Mouse (Mus musculus) C2C12 (cell line): ENCODE data around the gene Ptprcap. TPM values are rescaled to one million over a fixed set of nuclear protein-coding genes. Genes with fewer than 3 reads are reported as not detected.

Experiments
- H3K27me3 ChIP-seq: one replicate; pipeline ENCODE4 v1.6.1; 2011; ENCODE audit not compliant: control insufficient read depth, insufficient read depth, insufficient read length
- H3K36me3 ChIP-seq: one replicate; pipeline ENCODE4 v1.6.1; 2011; ENCODE audit not compliant: control insufficient read depth, insufficient read depth
- H3K4me3 ChIP-seq: one replicate; pipeline ENCODE4 v1.5.1; 2011; ENCODE audit warnings: mild to moderate bottlenecking, control low read depth; ENCODE audit not compliant: poor library complexity, insufficient read depth, severe bottlenecking
- H3K79me2 ChIP-seq: one replicate; pipeline ENCODE4 v1.6.1; 2011; ENCODE audit not compliant: control insufficient read depth, insufficient read depth
- H3K79me3 ChIP-seq: one replicate; pipeline ENCODE4 v1.6.1; 2011; ENCODE audit warnings: low read depth, control low read depth
- H3ac ChIP-seq: one replicate; pipeline ENCODE3; 2011; ENCODE audit warnings: low read depth; ENCODE audit not compliant: control insufficient read depth, insufficient read length
- CEBPB ChIP-seq: IDR thresholded peaks from one replicate; pipeline ENCODE4 v1.6.1; 2011; ENCODE audit warnings: low read depth, mild to moderate bottlenecking, control low read depth, moderate library complexity
- CTCF ChIP-seq: IDR thresholded peaks from one replicate; pipeline ENCODE4 v1.5.1; 2011; ENCODE audit not compliant: control insufficient read depth, insufficient read depth, insufficient read length
- FOSL1 ChIP-seq: IDR thresholded peaks from one replicate; pipeline ENCODE4 v1.8.0; 2011; ENCODE audit warnings: mild to moderate bottlenecking, low read length; ENCODE audit not compliant: poor library complexity, insufficient read depth, severe bottlenecking
- MAX ChIP-seq: IDR thresholded peaks from one replicate; pipeline ENCODE4 v1.6.1; 2011; ENCODE audit warnings: mild to moderate bottlenecking, control low read depth
- MYOD1 ChIP-seq: IDR thresholded peaks from one replicate; pipeline ENCODE4 v1.6.1; 2011; ENCODE audit warnings: low read depth; ENCODE audit not compliant: control insufficient read depth, insufficient read length
- MYOG ChIP-seq: IDR thresholded peaks from one replicate; pipeline ENCODE4 v1.6.1; 2011; ENCODE audit not compliant: control insufficient read depth, insufficient read length; ENCODE audit errors: extremely low read depth
- USF1 ChIP-seq: IDR thresholded peaks from one replicate; pipeline ENCODE4 v1.6.1; 2011; ENCODE audit warnings: low read depth, mild to moderate bottlenecking, control low read depth, moderate library complexity
- polyA plus RNA-seq: library from polyadenylated mRNA; unstranded; fragments of >200 nt; fragmentation: generic; extraction: Trizol; gene quantifications from one replicate; pipeline ENCODE4 v1.2.1, GENCODE M21; 2012; ENCODE audit warnings: missing spikeins

The Ptprcap gene
- polyA plus RNA-seq, 1 experiment: 5.8 TPM

DNA sequence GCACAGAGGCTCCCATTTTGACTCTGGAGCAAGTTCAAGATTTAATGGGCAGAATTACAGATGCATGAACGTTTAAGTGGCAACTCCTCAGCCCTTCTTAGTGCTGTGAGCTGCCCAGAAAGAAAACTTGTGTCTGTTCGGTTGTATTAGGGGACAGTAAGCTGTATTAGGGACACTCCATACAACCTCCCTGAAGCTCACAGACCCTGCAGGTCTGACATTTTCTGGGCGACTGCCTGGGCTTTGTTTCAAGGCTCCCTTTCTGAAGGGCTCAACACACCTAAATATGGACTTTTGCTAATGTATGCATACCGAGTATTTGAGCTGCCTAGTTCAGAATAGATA lies 10.1 kb downstream of the Ptprcap start:
- Histone ChIP-seq H3ac (peak overlapping the region; percentile 2), H3K79me2 (peaks cover 16% of the 10 kb centered on the region), H3K79me3 (peaks cover 8% of the 10 kb centered on the region), H3K36me3 (peaks cover 21% of the 10 kb centered on the region), H3K27me3 (no peaks in the 10 kb centered on the region), H3K4me3 (peak overlapping the region; percentile 72)
- TF ChIP-seq CEBPB (no peak), MAX (no peak), USF1 (no peak), FOSL1 (no peak), CTCF (no peak), MYOD1 (no peak)

DNA sequence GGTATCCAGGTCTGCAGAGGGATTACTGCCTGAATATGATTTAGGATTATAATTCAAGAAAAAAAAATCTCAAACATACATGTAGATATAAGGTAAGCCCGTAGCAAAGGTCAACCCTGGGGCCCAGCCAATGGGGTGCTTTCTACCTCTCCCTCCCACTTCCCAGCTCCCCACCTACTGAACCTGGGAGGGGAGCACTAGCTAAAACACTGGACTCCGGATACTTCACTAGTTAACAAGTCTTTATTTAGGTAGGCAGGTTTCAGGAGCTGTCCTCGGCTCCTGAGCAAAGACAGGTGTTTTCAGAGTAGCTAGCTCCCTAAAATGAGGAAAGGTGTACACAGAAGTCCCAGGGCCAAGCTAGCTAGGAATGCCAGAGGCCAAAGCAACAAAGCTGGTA lies 10.7 kb downstream of the Ptprcap start:
- TF ChIP-seq FOSL1 (no peak), USF1 (no peak), CTCF (no peak), MAX (no peak), MYOD1 (no peak), MYOG (no peak), CEBPB (no peak)
- peaks cover 21% of the 10 kb centered on the region for H3K36me3 ChIP-seq
- peaks cover 16% of the 10 kb centered on the region for H3K79me2 ChIP-seq
- H3ac ChIP-seq: no peak overlapping the region
- peaks cover 8% of the 10 kb centered on the region for H3K79me3 ChIP-seq
- H3K27me3 ChIP-seq: no peaks in the 10 kb centered on the region
- no peak overlapping the region for H3K4me3 ChIP-seq

DNA sequence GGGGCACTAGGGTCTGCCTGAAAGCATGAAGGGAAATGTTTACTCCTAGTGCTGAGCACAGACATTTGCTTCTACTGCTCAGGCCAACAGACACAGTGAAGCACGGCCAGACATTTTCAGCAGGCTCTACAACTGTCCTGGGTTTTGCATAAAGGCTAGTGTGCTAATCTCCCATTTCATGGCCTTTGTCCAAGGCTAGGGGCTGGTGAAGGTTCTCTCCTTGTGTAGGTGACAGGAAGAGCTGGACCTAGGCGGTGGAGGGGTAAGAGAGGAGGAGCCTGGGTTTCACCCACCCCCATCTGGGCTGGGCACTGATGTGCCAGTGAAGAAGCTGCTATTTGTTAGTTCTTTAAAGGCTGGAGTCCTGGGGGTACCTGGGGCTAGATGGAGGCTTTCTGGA lies 11.3 kb downstream of the Ptprcap start:
- Histone ChIP-seq H3K27me3 (no peaks in the 10 kb centered on the region), H3K36me3 (peaks cover 15% of the 10 kb centered on the region), H3ac (no peak overlapping the region), H3K79me3 (peaks cover 8% of the 10 kb centered on the region), H3K4me3 (no peak overlapping the region), H3K79me2 (peaks cover 16% of the 10 kb centered on the region)
- no peak for TF ChIP-seq USF1
- TF ChIP-seq MAX: no peak
- no peak for TF ChIP-seq CEBPB
- no peak for TF ChIP-seq CTCF

DNA sequence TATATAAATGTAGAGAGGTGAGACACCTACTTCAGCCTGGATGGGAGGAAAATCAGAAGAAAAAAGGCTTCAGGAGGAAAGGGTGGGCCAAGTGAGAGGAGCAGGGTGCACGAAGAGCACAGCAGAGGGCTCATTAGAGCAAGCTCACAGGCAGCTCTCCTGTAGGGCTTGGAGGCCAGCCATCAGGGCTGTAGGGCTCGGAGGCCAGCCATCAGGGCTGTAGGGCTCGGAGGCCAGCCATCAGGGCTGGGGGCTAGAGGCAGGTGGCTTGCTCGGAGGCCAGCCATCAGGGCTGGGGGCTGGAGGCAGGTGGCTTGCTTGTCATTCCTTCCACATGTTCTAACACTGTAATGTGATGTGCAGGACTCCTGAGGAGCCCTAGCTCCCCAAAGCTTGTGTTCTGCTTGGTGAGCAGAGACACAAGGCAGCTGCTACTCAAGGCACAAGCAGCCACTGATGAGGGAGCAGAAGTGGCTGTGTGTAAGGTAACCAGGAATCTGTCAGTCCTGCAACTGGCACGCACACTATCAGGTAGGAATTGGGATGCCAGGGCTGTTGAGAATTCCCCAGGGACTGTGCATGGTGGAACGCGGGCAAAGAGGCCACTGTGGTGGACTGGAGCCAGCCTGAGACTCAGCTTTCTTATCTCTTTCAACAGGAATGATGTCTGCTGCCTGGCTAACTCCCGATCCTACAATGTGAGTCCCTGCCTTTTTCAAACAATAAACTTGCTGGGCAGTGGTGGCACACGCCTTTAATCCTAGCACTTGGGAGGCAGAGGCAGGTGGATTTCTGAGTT lies 13.5 kb downstream of the Ptprcap start:
- Histone ChIP-seq H3K79me2 (peaks cover 11% of the 10 kb centered on the region), H3ac (no peak overlapping the region), H3K4me3 (no peak overlapping the region), H3K79me3 (peaks cover 4% of the 10 kb centered on the region), H3K27me3 (no peaks in the 10 kb centered on the region), H3K36me3 (peaks cover 3% of the 10 kb centered on the region)
- TF ChIP-seq MAX: no peak
- TF ChIP-seq CEBPB: no peak
- no peak for TF ChIP-seq MYOG
- no peak for TF ChIP-seq FOSL1
- TF ChIP-seq USF1: no peak
- no peak for TF ChIP-seq CTCF
- TF ChIP-seq MYOD1: no peak

DNA sequence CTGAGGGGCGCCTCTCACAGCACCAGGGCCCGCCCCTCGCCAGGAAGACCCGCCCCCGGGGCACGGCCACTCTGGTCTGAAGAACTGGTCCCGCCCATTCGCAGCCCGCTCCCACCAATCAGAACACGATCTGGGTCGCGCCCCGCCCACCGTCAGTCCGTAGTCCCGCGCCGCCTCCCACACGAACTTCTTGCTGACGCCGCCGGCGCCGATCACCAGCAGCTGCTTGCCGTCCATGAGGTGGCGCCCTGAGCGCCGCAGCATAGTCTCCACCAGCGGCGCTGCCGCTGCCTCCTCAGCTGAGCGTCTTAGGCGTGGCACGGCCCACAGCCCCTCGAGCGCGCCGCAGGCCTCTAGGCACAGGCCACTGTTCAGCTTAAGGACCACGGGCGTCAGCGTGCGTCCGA lies 16.0 kb downstream of the Ptprcap start:
- H3K36me3 ChIP-seq: no peaks in the 10 kb centered on the region
- peak overlapping the region; percentile 30 for H3K4me3 ChIP-seq
- H3K27me3 ChIP-seq: no peaks in the 10 kb centered on the region
- TF ChIP-seq FOSL1 (no peak), USF1 (no peak), CEBPB (no peak), MYOG (no peak), MYOD1 (no peak), MAX (peak; percentile 85), CTCF (peak; percentile 99)
- peak overlapping the region; percentile 68 for H3ac ChIP-seq
- H3K79me2 ChIP-seq: no peaks in the 10 kb centered on the region
- H3K79me3 ChIP-seq: no peaks in the 10 kb centered on the region

DNA sequence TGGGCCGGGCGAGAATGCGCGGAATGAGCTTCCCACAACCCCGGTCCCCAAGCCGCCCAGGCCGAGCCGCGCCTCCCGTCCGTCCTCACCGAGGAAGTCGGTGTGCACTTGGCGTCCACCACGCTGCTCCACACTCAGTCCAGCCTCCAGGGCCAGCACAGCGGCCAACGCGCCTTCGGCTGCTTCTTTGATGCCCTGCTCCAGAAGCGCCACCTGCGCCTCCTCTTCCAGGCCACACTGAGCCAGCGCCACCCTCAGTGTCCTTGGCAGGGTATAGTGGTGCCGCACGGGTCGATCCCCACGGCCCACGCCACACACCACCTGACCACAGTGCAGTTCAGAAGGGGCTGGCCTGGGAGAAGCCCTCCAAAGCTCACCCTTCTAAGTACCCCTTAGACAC lies 16.4 kb downstream of the Ptprcap start:
- H3K4me3 ChIP-seq: peak overlapping the region; percentile 30
- H3K36me3 ChIP-seq: no peaks in the 10 kb centered on the region
- no peaks in the 10 kb centered on the region for H3K79me3 ChIP-seq
- peak overlapping the region; percentile 68 for H3ac ChIP-seq
- TF ChIP-seq FOSL1: no peak
- no peak for TF ChIP-seq USF1
- no peak for TF ChIP-seq CEBPB
- no peak for TF ChIP-seq CTCF
- no peak for TF ChIP-seq MYOD1
- no peak for TF ChIP-seq MYOG
- no peak for TF ChIP-seq MAX
- no peaks in the 10 kb centered on the region for H3K79me2 ChIP-seq
- H3K27me3 ChIP-seq: no peaks in the 10 kb centered on the region
